Mouse (Mus musculus) forebrain, embryonic 13.5 days (tissue): ENCODE data around the gene Cdc42ep2. TPM values are rescaled to one million over a fixed set of nuclear protein-coding genes. Genes with fewer than 3 reads are reported as not detected.

Experiments
- ATAC-seq: fragments of 200-750 bp; cut with Nextera tagmentation; 2 replicates; pipeline ENCODE4 v1.8.0; 2017
- H3K27ac ChIP-seq: fragments of 300-500 bp; sonication (generic); 2 replicates; pipeline ENCODE4 v1.5.1; 2015; ENCODE audit warnings: inconsistent platforms, mild to moderate bottlenecking, moderate library complexity
- H3K27me3 ChIP-seq: fragments of 300-500 bp; sonication (generic); 2 replicates; pipeline ENCODE4 v1.6.1; 2015; ENCODE audit warnings: mild to moderate bottlenecking, inconsistent platforms
- H3K36me3 ChIP-seq: fragments of 300-500 bp; sonication (generic); 2 replicates; pipeline ENCODE4 v1.6.1; 2015; ENCODE audit warnings: mild to moderate bottlenecking, inconsistent platforms; ENCODE audit not compliant: poor library complexity, severe bottlenecking
- H3K4me1 ChIP-seq: fragments of 300-500 bp; sonication (generic); 2 replicates; pipeline ENCODE4 v1.6.1; 2015; ENCODE audit warnings: inconsistent platforms
- H3K4me2 ChIP-seq: fragments of 300-500 bp; sonication (generic); 2 replicates; pipeline ENCODE4 v1.6.1; 2015; ENCODE audit warnings: inconsistent platforms, mild to moderate bottlenecking, moderate library complexity
- H3K4me3 ChIP-seq: fragments of 300-500 bp; sonication (generic); 2 replicates; pipeline ENCODE4 v1.5.1; 2015; ENCODE audit warnings: mild to moderate bottlenecking, inconsistent platforms
- H3K9ac ChIP-seq: fragments of 300-500 bp; sonication (generic); 2 replicates; pipeline ENCODE4 v1.6.1; 2015; ENCODE audit warnings: mild to moderate bottlenecking, inconsistent platforms
- H3K9me3 ChIP-seq: fragments of 300-500 bp; sonication (generic); replicated peaks from 2 replicates; pipeline ENCODE4 v1.6.1; 2016; ENCODE audit warnings: inconsistent platforms
- WGBS: fragments of 180-500 bp; shearing (Covaris S2); methylation state at CpG from one replicate; pipeline ENCODE4 v1.1.7; 2015; 5-methylcytosine and 5-hydroxymethylcytosine counted together
- polyA plus RNA-seq: library from polyadenylated mRNA; unstranded; fragments of >200 nt; fragmentation: Nextera tagmentation; extraction: Ambion mirVana; gene quantifications from 2 replicates; pipeline ENCODE4 v1.2.1, GENCODE M21; 2015

Gene Cdc42ep2
- polyA plus RNA-seq: 4.2 and 4.6 TPM in 2 replicates

- peak within 1 kb of the TSS; percentile 71 for H3K9ac ChIP-seq
- peaks cover 10% of the 10 kb centered on the region for H3K27me3 ChIP-seq
- H3K4me3 ChIP-seq: peak within 1 kb of the TSS; percentile 54
- H3K4me1 ChIP-seq: peaks cover 30% of the 10 kb centered on the region
- no peaks in the 10 kb centered on the region for H3K9me3 ChIP-seq
- ATAC-seq: peak; percentile 96
- under 1% methylated on average over 18 of the region's 18 CpGs for WGBS
- no peaks in the 10 kb centered on the region for H3K36me3 ChIP-seq
- peak within 1 kb of the TSS; percentile 95 for H3K4me2 ChIP-seq
- peak within 1 kb of the TSS; percentile 52; the same call in 1 of the 2 replicates for H3K27ac ChIP-seq
These were observed at the start of gene Cdc42ep2 for GRCm38 (mm10) chr19:5924713-5925093. Gene Cdc42ep2 (minus strand): TSS chr19:5924816.

- H3K9me3 ChIP-seq: no peaks in the 10 kb centered on the region
- 0 out of 2 replicates have a peak, but pooled peaks cover 3% of the 10 kb centered on the region for H3K27me3 ChIP-seq
- no peak for ATAC-seq
- H3K36me3 ChIP-seq: no peaks in the 10 kb centered on the region
- no peak overlapping the region for H3K4me3 ChIP-seq
- H3K9ac ChIP-seq: no peak overlapping the region
- WGBS: 92% methylated on average over 10 of the region's 10 CpGs
- H3K4me2 ChIP-seq: no peak overlapping the region
- H3K4me1 ChIP-seq: peaks cover 17% of the 10 kb centered on the region
- no peak overlapping the region for H3K27ac ChIP-seq
These were observed 43.0 kb upstream of the Cdc42ep2 start for GRCm38 (mm10) chr19:5967664-5968063.

GRCm38 (mm10) chr19:5966786-5967185 is 42.2 kb upstream of the Cdc42ep2 start:
- Histone ChIP-seq H3K4me1 (peaks cover 25% of the 10 kb centered on the region), H3K9ac (no peak overlapping the region), H3K27me3 (0 out of 2 replicates have a peak, but pooled peaks cover 3% of the 10 kb centered on the region), H3K4me2 (no peak overlapping the region), H3K27ac (no peak overlapping the region), H3K4me3 (no peak overlapping the region), H3K9me3 (no peaks in the 10 kb centered on the region), H3K36me3 (no peaks in the 10 kb centered on the region)
- WGBS: 75% methylated on average over 6 of the region's 6 CpGs
- no peak for ATAC-seq

GRCm38 (mm10) chr19:5965910-5966309 is 41.3 kb upstream of the Cdc42ep2 start:
- Histone ChIP-seq H3K27ac (no peak overlapping the region), H3K4me3 (no peak overlapping the region), H3K4me1 (peaks cover 31% of the 10 kb centered on the region), H3K9me3 (no peaks in the 10 kb centered on the region), H3K4me2 (no peak overlapping the region), H3K9ac (no peak overlapping the region), H3K36me3 (peaks cover 4% of the 10 kb centered on the region; the same call in 1 of the 2 replicates), H3K27me3 (no peaks in the 10 kb centered on the region)
- ATAC-seq: no peak
- WGBS: 96% methylated on average over 2 of the region's 2 CpGs

- no peak overlapping the region for H3K27ac ChIP-seq
- H3K27me3 ChIP-seq: no peaks in the 10 kb centered on the region
- no peak overlapping the region for H3K9ac ChIP-seq
- peaks cover 31% of the 10 kb centered on the region for H3K4me1 ChIP-seq
- H3K9me3 ChIP-seq: no peaks in the 10 kb centered on the region
- 12% methylated on average over 4 of the region's 4 CpGs for WGBS
- H3K4me3 ChIP-seq: no peak overlapping the region
- no peak for ATAC-seq
- H3K4me2 ChIP-seq: no peak overlapping the region
- peaks cover 8% of the 10 kb centered on the region; the same call in 1 of the 2 replicates for H3K36me3 ChIP-seq
These were observed 40.7 kb upstream of the Cdc42ep2 start for GRCm38 (mm10) chr19:5965280-5965679.

- 80% methylated on average over 2 of the region's 2 CpGs for WGBS
- peaks cover 9% of the 10 kb centered on the region; the same call in 1 of the 2 replicates for H3K36me3 ChIP-seq
- H3K9me3 ChIP-seq: no peaks in the 10 kb centered on the region
- peak overlapping the region; percentile 91 for H3K4me2 ChIP-seq
- H3K27ac ChIP-seq: no peak overlapping the region
- H3K4me3 ChIP-seq: peak overlapping the region; percentile 72
- ATAC-seq: no peak
- H3K9ac ChIP-seq: peak overlapping the region; percentile 82; the same call in 1 of the 2 replicates
- H3K4me1 ChIP-seq: peaks cover 31% of the 10 kb centered on the region
- no peaks in the 10 kb centered on the region for H3K27me3 ChIP-seq
These were observed 40.2 kb upstream of the Cdc42ep2 start for GRCm38 (mm10) chr19:5964804-5965203.

GRCm38 (mm10) chr19:5963883-5964562 is 39.4 kb upstream of the Cdc42ep2 start, which contains the start of gene Pola2:
Gene Pola2 (minus strand): TSS chr19:5964202.
- H3K36me3 ChIP-seq: peaks cover 15% of the 10 kb centered on the region
- peak within 1 kb of the TSS; percentile 82 for H3K9ac ChIP-seq
- H3K27ac ChIP-seq: peak within 1 kb of the TSS; percentile 51; the same call in 1 of the 2 replicates
- peak within 1 kb of the TSS; percentile 72 for H3K4me3 ChIP-seq
- peak; percentile 95 for ATAC-seq
- peak within 1 kb of the TSS; percentile 91 for H3K4me2 ChIP-seq
- WGBS: under 1% methylated on average over 50 of the region's 50 CpGs
- no peaks in the 10 kb centered on the region for H3K27me3 ChIP-seq
- no peaks in the 10 kb centered on the region for H3K9me3 ChIP-seq
- H3K4me1 ChIP-seq: peaks cover 31% of the 10 kb centered on the region

GRCm38 (mm10) chr19:5962651-5963050 is 38.0 kb upstream of the Cdc42ep2 start:
- no peak for ATAC-seq
- no peaks in the 10 kb centered on the region for H3K9me3 ChIP-seq
- H3K36me3 ChIP-seq: peaks cover 28% of the 10 kb centered on the region
- peaks cover 31% of the 10 kb centered on the region for H3K4me1 ChIP-seq
- peak overlapping the region; percentile 91 for H3K4me2 ChIP-seq
- 19% methylated on average over 1 of the region's 1 CpGs for WGBS
- no peak overlapping the region for H3K27ac ChIP-seq
- H3K27me3 ChIP-seq: no peaks in the 10 kb centered on the region
- H3K9ac ChIP-seq: peak overlapping the region; percentile 82
- peak overlapping the region; percentile 72 for H3K4me3 ChIP-seq

- no peak for ATAC-seq
- WGBS: 89% methylated on average over 5 of the region's 5 CpGs
- peaks cover 11% of the 10 kb centered on the region for H3K4me1 ChIP-seq
These were observed 32.8 kb upstream of the Cdc42ep2 start for GRCm38 (mm10) chr19:5957371-5957770.

GRCm38 (mm10) chr19:5956685-5957084 is 32.1 kb upstream of the Cdc42ep2 start:
- Histone ChIP-seq H3K4me3 (no peak overlapping the region), H3K4me1 (peaks cover 4% of the 10 kb centered on the region), H3K4me2 (no peak overlapping the region), H3K27ac (no peak overlapping the region), H3K27me3 (no peaks in the 10 kb centered on the region), H3K9ac (no peak overlapping the region), H3K36me3 (peaks cover 69% of the 10 kb centered on the region), H3K9me3 (no peaks in the 10 kb centered on the region)
- ATAC-seq: no peak
- WGBS: 24% methylated on average over 3 of the region's 3 CpGs

More at GRCm38 (mm10) chr19:5957371-5957770, 32.8 kb upstream of the Cdc42ep2 start:
- H3K27ac ChIP-seq: no peak overlapping the region
- no peak overlapping the region for H3K4me3 ChIP-seq
- H3K27me3 ChIP-seq: no peaks in the 10 kb centered on the region
- no peaks in the 10 kb centered on the region for H3K9me3 ChIP-seq
- H3K9ac ChIP-seq: no peak overlapping the region
- H3K36me3 ChIP-seq: peaks cover 62% of the 10 kb centered on the region
- H3K4me2 ChIP-seq: no peak overlapping the region

GRCm38 (mm10) chr19:5955704-5956670 is 31.4 kb upstream of the Cdc42ep2 start:
- WGBS: 92% methylated on average over 28 of the region's 28 CpGs
- ATAC-seq: no peak
- H3K36me3 ChIP-seq: peaks cover 73% of the 10 kb centered on the region

GRCm38 (mm10) chr19:5954936-5955335 is 30.3 kb upstream of the Cdc42ep2 start:
- Histone ChIP-seq H3K36me3 (peaks cover 77% of the 10 kb centered on the region), H3K4me3 (no peak overlapping the region), H3K27me3 (no peaks in the 10 kb centered on the region), H3K27ac (no peak overlapping the region), H3K9ac (no peak overlapping the region), H3K4me1 (no peaks in the 10 kb centered on the region), H3K9me3 (no peaks in the 10 kb centered on the region), H3K4me2 (no peak overlapping the region)
- 94% methylated on average over 10 of the region's 10 CpGs for WGBS
- ATAC-seq: no peak

More at GRCm38 (mm10) chr19:5955704-5956670, 31.4 kb upstream of the Cdc42ep2 start:
- Histone ChIP-seq H3K4me1 (no peaks in the 10 kb centered on the region), H3K4me3 (no peak overlapping the region), H3K27ac (no peak overlapping the region), H3K9me3 (no peaks in the 10 kb centered on the region), H3K9ac (no peak overlapping the region), H3K27me3 (no peaks in the 10 kb centered on the region), H3K4me2 (no peak overlapping the region)
